Mouse (Mus musculus): Measurements from ENCODE around the gene Slc25a36. TPM values are rescaled to one million over a fixed set of nuclear protein-coding genes. Genes with fewer than 3 reads are reported as not detected.

Slc25a36 gene
- polyA plus RNA-seq, 1 experiment: 31.9 TPM

- no peak overlapping the region for H3K4me3 ChIP-seq (replicated peaks; ENCODE audit: extremely low read depth, low read depth, low read length)
- H3K4me1 ChIP-seq (ENCODE audit: control insufficient read depth, insufficient read depth, low read length): no peaks in the 10 kb centered on the region
- 73% methylated on average over 10 of the region's 10 CpGs for WGBS
- TF ChIP-seq POLR2A (IDR thresholded peaks at IDR 0.05; ENCODE audit: borderline replicate concordance, extremely low read depth, low read depth, low read length) (no peak), CTCF (IDR thresholded peaks at IDR 0.05; ENCODE audit: insufficient read depth, low read length) (no peak)
- DNase-seq: no peak
Measured at GRCm38 (mm10) chr9:97140145-97140932, 29.4 kb upstream of the Slc25a36 start.

GRCm38 (mm10) chr9:97137678-97138077 lies 26.7 kb upstream of the Slc25a36 start:
- Histone ChIP-seq H3K4me1 (ENCODE audit: control insufficient read depth, insufficient read depth, low read length) (no peaks in the 10 kb centered on the region), H3K4me3 (replicated peaks; ENCODE audit: extremely low read depth, low read depth, low read length) (no peak overlapping the region)
- DNase-seq: no peak
- no peak for TF ChIP-seq CTCF (IDR thresholded peaks at IDR 0.05; ENCODE audit: insufficient read depth, low read length)
- no peak for TF ChIP-seq POLR2A (IDR thresholded peaks at IDR 0.05; ENCODE audit: borderline replicate concordance, extremely low read depth, low read depth, low read length)
- 82% methylated on average over 4 of the region's 4 CpGs for WGBS

GRCm38 (mm10) chr9:97137116-97137515 lies 26.2 kb upstream of the Slc25a36 start:
- no peaks in the 10 kb centered on the region for H3K4me1 ChIP-seq (ENCODE audit: control insufficient read depth, insufficient read depth, low read length)
- WGBS: 75% methylated on average over 4 of the region's 4 CpGs
- TF ChIP-seq CTCF (IDR thresholded peaks at IDR 0.05; ENCODE audit: insufficient read depth, low read length): no peak
- no peak for TF ChIP-seq POLR2A (IDR thresholded peaks at IDR 0.05; ENCODE audit: borderline replicate concordance, extremely low read depth, low read depth, low read length)
- DNase-seq: no peak
- H3K4me3 ChIP-seq (replicated peaks; ENCODE audit: extremely low read depth, low read depth, low read length): no peak overlapping the region

GRCm38 (mm10) chr9:97135866-97136265 lies 24.9 kb upstream of the Slc25a36 start:
- TF ChIP-seq POLR2A (IDR thresholded peaks at IDR 0.05; ENCODE audit: borderline replicate concordance, extremely low read depth, low read depth, low read length) (no peak), CTCF (IDR thresholded peaks at IDR 0.05; ENCODE audit: insufficient read depth, low read length) (no peak)
- no peaks in the 10 kb centered on the region for H3K4me1 ChIP-seq (ENCODE audit: control insufficient read depth, insufficient read depth, low read length)
- 72% methylated on average over 4 of the region's 4 CpGs for WGBS
- DNase-seq: no peak
- H3K4me3 ChIP-seq (replicated peaks; ENCODE audit: extremely low read depth, low read depth, low read length): no peak overlapping the region

- WGBS: 35% methylated on average over 8 of the region's 8 CpGs
- no peak overlapping the region for H3K4me3 ChIP-seq (replicated peaks; ENCODE audit: extremely low read depth, low read depth, low read length)
- no peak for TF ChIP-seq CTCF (IDR thresholded peaks at IDR 0.05; ENCODE audit: insufficient read depth, low read length)
- no peaks in the 10 kb centered on the region for H3K4me1 ChIP-seq (ENCODE audit: control insufficient read depth, insufficient read depth, low read length)
- DNase-seq: peak; percentile 42
Measured at GRCm38 (mm10) chr9:97133178-97133577, 22.2 kb upstream of the Slc25a36 start.

- TF ChIP-seq CTCF (IDR thresholded peaks at IDR 0.05; ENCODE audit: insufficient read depth, low read length) (no peak), POLR2A (IDR thresholded peaks at IDR 0.05; ENCODE audit: borderline replicate concordance, extremely low read depth, low read depth, low read length) (no peak)
- Histone ChIP-seq H3K4me3 (replicated peaks; ENCODE audit: extremely low read depth, low read depth, low read length) (no peak overlapping the region), H3K4me1 (ENCODE audit: control insufficient read depth, insufficient read depth, low read length) (no peaks in the 10 kb centered on the region)
- 78% methylated on average over 5 of the region's 5 CpGs for WGBS
- DNase-seq: no peak
Measured at GRCm38 (mm10) chr9:97130001-97130400, 19.0 kb upstream of the Slc25a36 start.

GRCm38 (mm10) chr9:97123934-97124692 lies 13.2 kb upstream of the Slc25a36 start:
- TF ChIP-seq POLR2A (IDR thresholded peaks at IDR 0.05; ENCODE audit: borderline replicate concordance, extremely low read depth, low read depth, low read length): no peak
- TF ChIP-seq CTCF (IDR thresholded peaks at IDR 0.05; ENCODE audit: insufficient read depth, low read length): no peak
- DNase-seq: no peak
- H3K4me1 ChIP-seq (ENCODE audit: control insufficient read depth, insufficient read depth, low read length): no peaks in the 10 kb centered on the region; the same call in 1 of the 2 replicates
- no peak overlapping the region for H3K4me3 ChIP-seq (replicated peaks; ENCODE audit: extremely low read depth, low read depth, low read length)
- WGBS: 46% methylated on average over 23 of the region's 23 CpGs

- Histone ChIP-seq H3K4me1 (ENCODE audit: control insufficient read depth, insufficient read depth, low read length) (no peaks in the 10 kb centered on the region; the same call in 1 of the 2 replicates), H3K4me3 (replicated peaks; ENCODE audit: extremely low read depth, low read depth, low read length) (no peak overlapping the region)
- WGBS: 67% methylated on average over 2 of the region's 2 CpGs
- TF ChIP-seq CTCF (IDR thresholded peaks at IDR 0.05; ENCODE audit: insufficient read depth, low read length) (no peak), POLR2A (IDR thresholded peaks at IDR 0.05; ENCODE audit: borderline replicate concordance, extremely low read depth, low read depth, low read length) (no peak)
- no peak for DNase-seq
Measured at GRCm38 (mm10) chr9:97121432-97121831, 10.5 kb upstream of the Slc25a36 start.

GRCm38 (mm10) chr9:97114271-97114670 lies 3.3 kb upstream of the Slc25a36 start:
- no peaks in the 10 kb centered on the region for H3K4me1 ChIP-seq (ENCODE audit: control insufficient read depth, insufficient read depth, low read length)
- H3K4me3 ChIP-seq (replicated peaks; ENCODE audit: extremely low read depth, low read depth, low read length): no peak overlapping the region
- 87% methylated on average over 10 of the region's 10 CpGs for WGBS
- TF ChIP-seq POLR2A (IDR thresholded peaks at IDR 0.05; ENCODE audit: borderline replicate concordance, extremely low read depth, low read depth, low read length) (no peak), CTCF (IDR thresholded peaks at IDR 0.05; ENCODE audit: insufficient read depth, low read length) (no peak)
- no peak for DNase-seq

- 45% methylated on average over 5 of the region's 5 CpGs for WGBS
- no peaks in the 10 kb centered on the region for H3K4me1 ChIP-seq (ENCODE audit: control insufficient read depth, insufficient read depth, low read length)
- DNase-seq: no peak
- TF ChIP-seq POLR2A (IDR thresholded peaks at IDR 0.05; ENCODE audit: borderline replicate concordance, extremely low read depth, low read depth, low read length) (no peak), CTCF (IDR thresholded peaks at IDR 0.05; ENCODE audit: insufficient read depth, low read length) (no peak)
- no peak overlapping the region for H3K4me3 ChIP-seq (replicated peaks; ENCODE audit: extremely low read depth, low read depth, low read length)
Measured at GRCm38 (mm10) chr9:97113555-97113929, 2.6 kb upstream of the Slc25a36 start.
